Mouse (Mus musculus): ENCODE measurements around the gene Chn2. TPM values are rescaled to one million over a fixed set of nuclear protein-coding genes. Genes with fewer than 3 reads are reported as not detected.
A peak's percentile ranks its signal among the peaks of the same experiment; 100 is the strongest.

Gene Chn2
- 9.6 and 9.8 TPM in 2 replicates for polyA plus RNA-seq (2014; fragmentation: Nextera tagmentation; extraction: Ambion mirVana)

- 0 out of 2 replicates have a peak, but pooled peaks cover 4% of the 10 kb centered on the region for H3K27me3 ChIP-seq (ENCODE audit: control insufficient read depth, insufficient read depth, low read length)
- peak; percentile 49 for ATAC-seq (ENCODE audit: insufficient number of reproducible peaks, low FRiP score, low TSS enrichment, low read depth)
- under 1% methylated on average over 38 of the region's 43 CpGs for WGBS
Measured at GRCm38 (mm10) chr6:54039357-54039804, at the start of gene Chn2. Gene Chn2, plus strand, starts transcription at chr6:54039554.

DNA sequence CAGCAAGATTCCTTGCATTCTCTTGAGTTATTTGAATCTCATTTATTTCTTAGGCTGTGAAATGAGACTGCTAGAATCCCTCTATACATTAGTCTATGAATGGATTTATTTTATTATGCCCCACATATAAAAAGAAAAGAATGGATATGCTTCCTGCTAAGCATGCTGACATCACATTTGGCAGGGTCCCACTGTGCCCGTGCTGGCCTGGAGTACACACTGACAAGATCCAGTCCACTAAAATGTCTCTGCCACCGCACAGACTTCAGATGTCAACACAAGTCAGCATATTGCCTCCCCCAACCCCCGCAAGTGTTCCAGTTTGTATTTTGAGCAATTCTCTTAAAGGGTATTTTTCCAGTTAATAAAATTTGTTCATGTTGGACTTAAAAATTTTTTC is 47.0 kb upstream of the Chn2 start:
- H3K9me3 ChIP-seq (ENCODE audit: control insufficient read depth, low read length): no peaks in the 10 kb centered on the region
- no peak overlapping the region for H3K9ac ChIP-seq (ENCODE audit: low read length)
- WGBS: 86% methylated on average over 3 of the region's 3 CpGs
- DNase-seq (ENCODE audit: low spot score) (no peak), ATAC-seq (ENCODE audit: insufficient number of reproducible peaks, low FRiP score, low TSS enrichment, low read depth) (no peak)
- no peaks in the 10 kb centered on the region for H3K27me3 ChIP-seq (ENCODE audit: control insufficient read depth, insufficient read depth, low read length)
- H3K4me3 ChIP-seq (ENCODE audit: low read depth, low read length): no peak overlapping the region
- no peaks in the 10 kb centered on the region for H3K4me1 ChIP-seq (ENCODE audit: control insufficient read depth, insufficient read depth, low read length)
- no peak overlapping the region for H3K4me2 ChIP-seq (ENCODE audit: low read depth, severe bottlenecking)
- no peaks in the 10 kb centered on the region for H3K36me3 ChIP-seq (ENCODE audit: control insufficient read depth, insufficient read depth, low read length)
- no peak overlapping the region for H3K27ac ChIP-seq (replicated peaks; ENCODE audit: low read depth, low read length)

More at GRCm38 (mm10) chr6:54039357-54039804, at the start of gene Chn2:
- DNase-seq (ENCODE audit: low spot score): peak; percentile 81
- Histone ChIP-seq H3K9ac (ENCODE audit: low read length) (peak within 1 kb of the TSS; percentile 83), H3K27ac (replicated peaks; ENCODE audit: low read depth, low read length) (peak within 1 kb of the TSS; percentile 30; the same call in 1 of the 2 replicates), H3K4me2 (ENCODE audit: low read depth, severe bottlenecking) (peak within 1 kb of the TSS; percentile 96), H3K4me3 (ENCODE audit: low read depth, low read length) (peak within 1 kb of the TSS; percentile 52), H3K4me1 (ENCODE audit: control insufficient read depth, insufficient read depth, low read length) (peaks cover 7% of the 10 kb centered on the region), H3K36me3 (ENCODE audit: control insufficient read depth, insufficient read depth, low read length) (no peaks in the 10 kb centered on the region), H3K9me3 (ENCODE audit: control insufficient read depth, low read length) (no peaks in the 10 kb centered on the region)

GRCm38 (mm10) chr6:53995519-53995918 is 43.8 kb upstream of the Chn2 start:
- Histone ChIP-seq H3K4me3 (ENCODE audit: low read depth, low read length) (no peak overlapping the region), H3K9me3 (ENCODE audit: control insufficient read depth, low read length) (no peaks in the 10 kb centered on the region), H3K27me3 (ENCODE audit: control insufficient read depth, insufficient read depth, low read length) (no peaks in the 10 kb centered on the region), H3K9ac (ENCODE audit: low read length) (no peak overlapping the region), H3K4me1 (ENCODE audit: control insufficient read depth, insufficient read depth, low read length) (no peaks in the 10 kb centered on the region), H3K4me2 (ENCODE audit: low read depth, severe bottlenecking) (no peak overlapping the region), H3K36me3 (ENCODE audit: control insufficient read depth, insufficient read depth, low read length) (no peaks in the 10 kb centered on the region), H3K27ac (replicated peaks; ENCODE audit: low read depth, low read length) (no peak overlapping the region)
- no peak for DNase-seq (ENCODE audit: low spot score)
- ATAC-seq (ENCODE audit: insufficient number of reproducible peaks, low FRiP score, low TSS enrichment, low read depth): no peak
- WGBS: 68% methylated on average over 4 of the region's 4 CpGs

- Histone ChIP-seq H3K4me2 (ENCODE audit: low read depth, severe bottlenecking) (no peak overlapping the region), H3K27ac (replicated peaks; ENCODE audit: low read depth, low read length) (no peak overlapping the region), H3K4me1 (ENCODE audit: control insufficient read depth, insufficient read depth, low read length) (no peaks in the 10 kb centered on the region), H3K9me3 (ENCODE audit: control insufficient read depth, low read length) (no peaks in the 10 kb centered on the region), H3K9ac (ENCODE audit: low read length) (no peak overlapping the region), H3K4me3 (ENCODE audit: low read depth, low read length) (no peak overlapping the region), H3K27me3 (ENCODE audit: control insufficient read depth, insufficient read depth, low read length) (no peaks in the 10 kb centered on the region), H3K36me3 (ENCODE audit: control insufficient read depth, insufficient read depth, low read length) (no peaks in the 10 kb centered on the region)
- ATAC-seq (ENCODE audit: insufficient number of reproducible peaks, low FRiP score, low TSS enrichment, low read depth) (no peak), DNase-seq (ENCODE audit: low spot score) (no peak)
- 94% methylated on average over 3 of the region's 3 CpGs for whole genome bisulfite sequencing
Measured at GRCm38 (mm10) chr6:53996226-53996955, 43.0 kb upstream of the Chn2 start.

- Histone ChIP-seq H3K9me3 (ENCODE audit: control insufficient read depth, low read length) (no peaks in the 10 kb centered on the region), H3K36me3 (ENCODE audit: control insufficient read depth, insufficient read depth, low read length) (no peaks in the 10 kb centered on the region), H3K4me1 (ENCODE audit: control insufficient read depth, insufficient read depth, low read length) (peaks cover 1% of the 10 kb centered on the region; the same call in 1 of the 2 replicates), H3K9ac (ENCODE audit: low read length) (no peak overlapping the region), H3K4me3 (ENCODE audit: low read depth, low read length) (no peak overlapping the region), H3K27me3 (ENCODE audit: control insufficient read depth, insufficient read depth, low read length) (no peaks in the 10 kb centered on the region), H3K27ac (replicated peaks; ENCODE audit: low read depth, low read length) (no peak overlapping the region), H3K4me2 (ENCODE audit: low read depth, severe bottlenecking) (no peak overlapping the region)
- ATAC-seq (ENCODE audit: insufficient number of reproducible peaks, low FRiP score, low TSS enrichment, low read depth) (no peak), DNase-seq (ENCODE audit: low spot score) (no peak)
- WGBS: 70% methylated on average over 4 of the region's 4 CpGs
Measured at GRCm38 (mm10) chr6:54005302-54005701, 34.1 kb upstream of the Chn2 start.

- ATAC-seq (ENCODE audit: insufficient number of reproducible peaks, low FRiP score, low TSS enrichment, low read depth) (no peak), DNase-seq (ENCODE audit: low spot score) (no peak)
- no peaks in the 10 kb centered on the region for H3K36me3 ChIP-seq (ENCODE audit: control insufficient read depth, insufficient read depth, low read length)
- H3K9ac ChIP-seq (ENCODE audit: low read length): no peak overlapping the region
- H3K9me3 ChIP-seq (ENCODE audit: control insufficient read depth, low read length): no peaks in the 10 kb centered on the region
- no peak overlapping the region for H3K4me3 ChIP-seq (ENCODE audit: low read depth, low read length)
- WGBS: 89% methylated on average over 16 of the region's 16 CpGs
- H3K27ac ChIP-seq (replicated peaks; ENCODE audit: low read depth, low read length): no peak overlapping the region
- H3K4me1 ChIP-seq (ENCODE audit: control insufficient read depth, insufficient read depth, low read length): peaks cover 3% of the 10 kb centered on the region; the same call in 1 of the 2 replicates
- no peak overlapping the region for H3K4me2 ChIP-seq (ENCODE audit: low read depth, severe bottlenecking)
- no peaks in the 10 kb centered on the region for H3K27me3 ChIP-seq (ENCODE audit: control insufficient read depth, insufficient read depth, low read length)
Measured at GRCm38 (mm10) chr6:54008448-54009120, 30.8 kb upstream of the Chn2 start.

DNA sequence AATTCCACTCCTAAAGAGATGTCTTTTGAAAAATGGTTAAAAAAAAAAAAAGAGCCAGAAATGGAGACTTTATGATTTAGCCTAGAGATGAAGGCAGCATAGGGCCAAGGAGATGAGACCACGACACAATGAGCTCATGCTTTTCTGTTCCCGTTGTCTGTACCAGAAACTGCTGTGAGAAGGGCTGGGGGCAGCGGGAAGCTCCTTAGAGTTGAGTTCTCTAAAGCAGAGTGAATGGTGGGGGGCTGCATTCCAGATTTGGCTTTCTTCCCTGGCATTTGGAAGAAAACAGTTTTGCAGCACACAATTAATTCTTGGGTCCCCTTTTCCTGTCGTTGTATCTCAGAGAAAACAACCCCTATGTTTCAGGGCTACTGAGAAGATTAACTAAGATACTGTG is 30.1 kb upstream of the Chn2 start:
- WGBS: 54% methylated on average over 4 of the region's 4 CpGs
- Histone ChIP-seq H3K9me3 (ENCODE audit: control insufficient read depth, low read length) (no peaks in the 10 kb centered on the region), H3K4me1 (ENCODE audit: control insufficient read depth, insufficient read depth, low read length) (peaks cover 3% of the 10 kb centered on the region; the same call in 1 of the 2 replicates), H3K27me3 (ENCODE audit: control insufficient read depth, insufficient read depth, low read length) (no peaks in the 10 kb centered on the region), H3K4me3 (ENCODE audit: low read depth, low read length) (no peak overlapping the region), H3K27ac (replicated peaks; ENCODE audit: low read depth, low read length) (no peak overlapping the region), H3K9ac (ENCODE audit: low read length) (no peak overlapping the region), H3K4me2 (ENCODE audit: low read depth, severe bottlenecking) (no peak overlapping the region), H3K36me3 (ENCODE audit: control insufficient read depth, insufficient read depth, low read length) (no peaks in the 10 kb centered on the region)
- ATAC-seq (ENCODE audit: insufficient number of reproducible peaks, low FRiP score, low TSS enrichment, low read depth) (no peak), DNase-seq (ENCODE audit: low spot score) (no peak)

DNA sequence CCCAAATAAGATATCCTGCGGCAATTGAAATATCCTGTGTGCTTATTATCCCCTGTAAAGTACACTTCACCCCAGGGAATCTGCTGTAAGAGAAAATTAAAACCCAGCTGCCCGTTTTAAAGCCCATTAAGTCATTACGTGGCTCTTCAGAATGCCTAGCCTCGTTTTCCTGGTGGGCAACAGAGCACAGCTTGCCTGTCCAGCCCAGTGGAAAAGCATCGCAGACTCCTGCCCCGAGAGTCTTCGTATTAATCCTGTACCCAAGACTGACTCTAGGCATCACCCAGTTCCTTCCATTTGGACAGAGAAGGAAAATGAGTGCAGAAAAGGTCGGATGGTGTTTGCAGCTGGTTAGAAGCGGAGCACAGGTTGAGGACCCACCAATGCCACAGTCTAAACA is 29.0 kb upstream of the Chn2 start:
- WGBS: 46% methylated on average over 9 of the region's 9 CpGs
- DNase-seq (ENCODE audit: low spot score) (no peak), ATAC-seq (ENCODE audit: insufficient number of reproducible peaks, low FRiP score, low TSS enrichment, low read depth) (no peak)
- no peak overlapping the region for H3K27ac ChIP-seq (replicated peaks; ENCODE audit: low read depth, low read length)
- H3K4me2 ChIP-seq (ENCODE audit: low read depth, severe bottlenecking): no peak overlapping the region
- H3K27me3 ChIP-seq (ENCODE audit: control insufficient read depth, insufficient read depth, low read length): no peaks in the 10 kb centered on the region
- H3K36me3 ChIP-seq (ENCODE audit: control insufficient read depth, insufficient read depth, low read length): no peaks in the 10 kb centered on the region
- H3K9me3 ChIP-seq (ENCODE audit: control insufficient read depth, low read length): no peaks in the 10 kb centered on the region
- no peak overlapping the region for H3K4me3 ChIP-seq (ENCODE audit: low read depth, low read length)
- no peak overlapping the region for H3K9ac ChIP-seq (ENCODE audit: low read length)
- peaks cover 3% of the 10 kb centered on the region; the same call in 1 of the 2 replicates for H3K4me1 ChIP-seq (ENCODE audit: control insufficient read depth, insufficient read depth, low read length)

Measured in limb, embryonic 11.5 days (tissue).